Mouse (Mus musculus): ENCODE measurements around the gene Stx8. TPM values are rescaled to one million over a fixed set of nuclear protein-coding genes. Genes with fewer than 3 reads are reported as not detected.

Stx8 gene
- polyA plus RNA-seq, 1 experiment from 2014 or later, result 52.4 TPM

DNA sequence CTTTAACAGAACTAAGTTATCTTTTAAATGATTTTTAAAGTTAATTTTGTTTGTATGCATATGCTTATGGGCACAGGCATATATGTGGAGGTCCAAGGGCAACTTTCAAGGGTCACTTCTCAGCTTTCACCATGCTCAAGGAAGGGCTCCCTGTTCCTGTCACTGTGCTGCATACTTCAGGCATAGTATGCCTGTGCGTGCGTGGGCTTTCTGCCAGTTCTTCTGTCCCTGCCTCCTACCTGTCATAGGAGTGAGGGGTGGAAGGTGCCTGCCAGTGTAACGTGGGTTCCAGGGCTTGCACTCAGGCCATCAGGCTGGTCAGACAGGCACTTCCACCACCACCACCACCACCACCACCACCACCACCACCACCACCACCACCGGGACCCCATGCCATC lies 206.7 kb downstream of the Stx8 start:
- WGBS, result 67% methylated on average over 4 of the region's 4 CpGs

DNA sequence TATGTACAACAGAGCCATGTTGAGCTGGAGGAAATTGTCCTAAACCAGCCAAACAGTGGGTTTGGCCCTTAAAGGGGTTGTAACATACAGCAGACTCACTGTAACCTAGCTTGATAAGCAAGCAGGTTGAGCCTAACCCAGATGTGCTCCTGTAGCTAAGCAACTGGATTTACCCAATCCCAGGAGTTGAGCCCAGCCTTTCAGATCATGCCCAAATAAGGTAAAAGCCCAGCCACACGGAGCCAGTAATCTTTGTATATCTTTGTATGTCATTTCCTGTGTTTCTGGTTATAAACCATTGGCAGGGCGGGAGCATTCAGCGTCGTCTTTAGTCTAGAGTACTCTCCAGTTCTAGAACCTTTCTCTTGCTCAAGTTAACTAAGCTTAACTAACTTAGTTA lies 210.6 kb downstream of the Stx8 start:
- Histone ChIP-seq H3K4me2 (no peak overlapping the region), H3K9me3 (replicated peaks) (no peaks in the 10 kb centered on the region), H3K36me3 (no peaks in the 10 kb centered on the region), H3K27ac (no peak overlapping the region), H3K4me1 (peaks cover 3% of the 10 kb centered on the region; the same call in 1 of the 2 replicates), H3K27me3 (no peaks in the 10 kb centered on the region), H3K4me3 (replicated peaks) (no peak overlapping the region), H3K9ac (no peak overlapping the region)
- ATAC-seq (replicated peaks; ENCODE audit: low FRiP score), result no peak
- WGBS, result 59% methylated on average over 4 of the region's 4 CpGs

More for the DNA sequence above, 206.7 kb downstream of the Stx8 start:
- Histone ChIP-seq H3K36me3 (no peaks in the 10 kb centered on the region), H3K4me2 (no peak overlapping the region), H3K9ac (no peak overlapping the region), H3K4me1 (peaks cover 10% of the 10 kb centered on the region), H3K9me3 (replicated peaks) (no peaks in the 10 kb centered on the region), H3K27ac (no peak overlapping the region), H3K4me3 (replicated peaks) (no peak overlapping the region), H3K27me3 (no peaks in the 10 kb centered on the region)
- ATAC-seq (replicated peaks; ENCODE audit: low FRiP score), result no peak

DNA sequence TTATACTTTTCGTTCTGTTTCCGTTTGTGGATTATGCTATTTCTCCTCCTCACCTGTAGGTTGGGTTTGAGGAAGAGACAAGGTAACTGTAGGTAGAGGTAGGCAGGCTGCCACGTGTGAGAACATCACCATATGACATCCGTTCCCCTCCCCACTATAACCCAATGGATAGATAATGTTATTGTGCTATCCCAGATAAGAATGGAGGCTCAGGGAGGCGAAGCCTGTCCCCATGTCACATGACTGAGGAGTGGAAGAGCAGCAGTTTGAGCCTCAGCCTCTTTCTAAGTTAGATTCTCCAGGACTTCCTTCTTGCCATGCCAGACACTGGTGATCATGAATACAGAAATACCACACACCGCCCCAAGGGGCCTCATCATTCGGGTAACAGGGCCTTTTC lies 211.4 kb downstream of the Stx8 start:
- WGBS, result 85% methylated on average over 7 of the region's 7 CpGs

GRCm38 (mm10) chr11:68185647-68186046 lies 219.7 kb downstream of the Stx8 start:
- Histone ChIP-seq H3K27me3 (no peaks in the 10 kb centered on the region), H3K4me2 (no peak overlapping the region), H3K4me1 (peaks cover 36% of the 10 kb centered on the region), H3K4me3 (replicated peaks) (no peak overlapping the region), H3K27ac (no peak overlapping the region), H3K36me3 (no peaks in the 10 kb centered on the region), H3K9ac (no peak overlapping the region), H3K9me3 (replicated peaks) (no peaks in the 10 kb centered on the region)
- no peak for ATAC-seq (replicated peaks; ENCODE audit: low FRiP score)
- 91% methylated on average over 3 of the region's 3 CpGs for WGBS

More for the DNA sequence above, 211.4 kb downstream of the Stx8 start:
- no peaks in the 10 kb centered on the region for H3K9me3 ChIP-seq (replicated peaks)
- H3K4me2 ChIP-seq, result no peak overlapping the region
- H3K4me3 ChIP-seq (replicated peaks), result no peak overlapping the region
- no peak overlapping the region for H3K9ac ChIP-seq
- H3K36me3 ChIP-seq, result no peaks in the 10 kb centered on the region
- H3K4me1 ChIP-seq, result peaks cover 3% of the 10 kb centered on the region; the same call in 1 of the 2 replicates
- no peak for ATAC-seq (replicated peaks; ENCODE audit: low FRiP score)
- H3K27me3 ChIP-seq, result no peaks in the 10 kb centered on the region
- H3K27ac ChIP-seq, result no peak overlapping the region

DNA sequence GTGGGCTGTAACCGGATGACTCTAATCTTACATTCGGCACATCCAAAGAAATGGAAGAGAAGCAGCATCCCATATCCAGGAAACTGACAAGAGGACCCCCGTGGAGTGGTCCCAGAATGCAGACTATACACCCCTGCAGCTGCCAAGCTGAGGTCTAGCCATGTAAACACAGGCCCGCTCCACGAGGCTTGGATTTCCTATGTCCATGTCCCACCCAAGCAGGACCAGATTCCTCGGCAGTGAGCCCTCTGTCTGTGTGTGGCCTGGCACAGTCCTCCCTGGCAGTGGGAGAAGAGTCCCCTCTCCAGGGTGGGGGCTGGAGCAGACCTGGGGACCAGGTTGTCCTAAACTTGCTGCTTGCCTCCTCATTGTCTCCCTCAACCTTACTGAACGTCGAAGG lies 221.2 kb downstream of the Stx8 start:
- H3K9me3 ChIP-seq (replicated peaks), result no peaks in the 10 kb centered on the region
- H3K27ac ChIP-seq, result peak overlapping the region; percentile 23; the same call in 1 of the 2 replicates
- no peaks in the 10 kb centered on the region for H3K36me3 ChIP-seq
- ATAC-seq (replicated peaks; ENCODE audit: low FRiP score), result no peak
- peaks cover 39% of the 10 kb centered on the region for H3K4me1 ChIP-seq
- H3K4me3 ChIP-seq (replicated peaks), result no peak overlapping the region
- H3K4me2 ChIP-seq, result no peak overlapping the region
- 50% methylated on average over 8 of the region's 8 CpGs for WGBS
- H3K27me3 ChIP-seq, result no peaks in the 10 kb centered on the region
- H3K9ac ChIP-seq, result no peak overlapping the region

DNA sequence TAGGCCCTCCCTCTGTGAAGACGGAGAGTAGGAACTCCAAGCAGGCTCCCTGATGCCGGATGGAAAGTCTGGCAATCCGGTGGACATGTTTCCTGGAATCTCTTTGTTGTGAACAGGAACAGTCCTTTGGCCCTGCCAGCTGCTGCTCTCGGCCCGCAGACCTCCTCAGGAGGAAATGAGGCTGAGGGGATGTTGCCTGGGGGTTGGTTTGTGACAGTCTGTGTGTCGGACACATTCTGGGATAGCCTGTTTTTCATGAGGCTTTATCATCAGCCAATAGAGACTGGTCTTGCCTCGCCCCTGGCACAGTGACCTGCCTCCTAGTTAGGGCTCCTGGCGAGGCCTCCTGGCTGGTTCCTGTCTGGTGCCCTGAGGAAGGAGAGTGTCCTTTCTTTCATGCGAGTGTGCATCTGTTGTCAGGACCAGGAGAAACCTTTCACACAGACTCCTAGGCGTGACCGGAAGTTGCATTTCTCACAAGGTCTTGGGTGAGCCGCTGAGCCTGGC lies 222.8 kb downstream of the Stx8 start:
- Histone ChIP-seq H3K4me2 (no peak overlapping the region; the same call in 1 of the 2 replicates), H3K27me3 (no peaks in the 10 kb centered on the region), H3K9ac (no peak overlapping the region), H3K9me3 (replicated peaks) (no peaks in the 10 kb centered on the region), H3K4me3 (replicated peaks) (no peak overlapping the region), H3K27ac (peak overlapping the region; percentile 82), H3K36me3 (no peaks in the 10 kb centered on the region), H3K4me1 (peaks cover 39% of the 10 kb centered on the region)
- WGBS, result 57% methylated on average over 12 of the region's 12 CpGs
- no peak for ATAC-seq (replicated peaks; ENCODE audit: low FRiP score)

GRCm38 (mm10) chr11:68190849-68191248 lies 224.9 kb downstream of the Stx8 start:
- Histone ChIP-seq H3K36me3 (no peaks in the 10 kb centered on the region), H3K4me3 (replicated peaks) (no peak overlapping the region), H3K9me3 (replicated peaks) (no peaks in the 10 kb centered on the region), H3K4me2 (no peak overlapping the region), H3K27ac (no peak overlapping the region), H3K4me1 (peaks cover 54% of the 10 kb centered on the region), H3K27me3 (no peaks in the 10 kb centered on the region), H3K9ac (no peak overlapping the region)
- WGBS, result 75% methylated on average over 5 of the region's 5 CpGs
- ATAC-seq (replicated peaks; ENCODE audit: low FRiP score), result no peak

GRCm38 (mm10) chr11:68195168-68195567 lies 229.2 kb downstream of the Stx8 start:
- Histone ChIP-seq H3K9me3 (replicated peaks) (no peaks in the 10 kb centered on the region), H3K4me2 (no peak overlapping the region), H3K9ac (no peak overlapping the region), H3K4me3 (replicated peaks) (no peak overlapping the region), H3K36me3 (no peaks in the 10 kb centered on the region), H3K27me3 (no peaks in the 10 kb centered on the region), H3K27ac (peak overlapping the region; percentile 56; the same call in 1 of the 2 replicates), H3K4me1 (peaks cover 55% of the 10 kb centered on the region)
- no peak for ATAC-seq (replicated peaks; ENCODE audit: low FRiP score)
- 44% methylated on average over 6 of the region's 6 CpGs for WGBS

DNA sequence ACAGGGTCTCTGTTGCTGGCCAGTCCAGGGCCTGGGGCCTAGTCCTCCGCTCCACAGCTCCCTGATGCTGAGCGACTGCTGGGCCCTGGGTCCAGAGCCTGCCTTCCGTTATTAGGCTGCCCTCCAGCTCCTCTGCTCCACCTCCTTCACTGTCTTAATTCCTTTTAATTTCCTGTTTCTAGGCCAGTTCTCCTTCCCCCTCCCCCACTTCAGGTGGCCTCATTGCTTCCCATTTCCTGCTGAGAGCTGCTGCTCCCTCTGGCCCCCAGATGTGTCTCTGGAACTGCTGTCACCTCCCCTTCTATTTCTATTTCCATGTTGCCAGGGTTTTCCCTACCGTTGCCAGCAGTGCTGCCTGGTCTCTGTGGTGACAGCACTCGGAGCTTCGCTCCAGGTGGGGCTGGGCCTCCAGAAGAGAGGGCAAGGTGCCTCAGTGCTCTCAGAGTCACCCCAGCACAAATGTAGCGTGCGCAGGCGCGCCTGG lies 229.7 kb downstream of the Stx8 start:
- WGBS, result 64% methylated on average over 10 of the region's 10 CpGs
- Histone ChIP-seq H3K4me1 (peaks cover 55% of the 10 kb centered on the region), H3K27me3 (no peaks in the 10 kb centered on the region), H3K9ac (no peak overlapping the region), H3K9me3 (replicated peaks) (no peaks in the 10 kb centered on the region), H3K36me3 (no peaks in the 10 kb centered on the region), H3K4me2 (no peak overlapping the region), H3K4me3 (replicated peaks) (no peak overlapping the region), H3K27ac (peak overlapping the region; percentile 56)
- peak; percentile 34; the same call in 1 of the 2 replicates for ATAC-seq (replicated peaks; ENCODE audit: low FRiP score)

DNA sequence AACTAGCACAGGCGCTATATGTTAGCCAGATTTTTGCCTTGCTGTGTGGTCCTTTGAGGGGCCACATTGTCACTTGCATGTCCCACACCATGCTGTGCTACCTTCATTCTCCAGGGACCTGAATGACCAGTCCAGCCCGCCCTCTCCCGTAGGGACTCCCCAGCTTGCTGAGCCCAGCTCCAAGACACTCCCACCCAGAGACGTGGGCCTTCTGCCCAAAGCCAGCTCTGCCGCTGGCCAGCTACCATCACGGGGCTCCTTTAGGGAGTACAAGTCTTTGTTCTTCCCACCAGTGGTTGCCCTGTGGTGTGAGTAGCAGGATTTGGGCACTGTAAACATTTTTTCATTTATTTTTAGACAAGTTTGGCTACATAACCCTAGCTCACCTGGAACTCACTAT lies 230.6 kb downstream of the Stx8 start:
- H3K27ac ChIP-seq, result peak overlapping the region; percentile 56; the same call in 1 of the 2 replicates
- WGBS, result 59% methylated on average over 6 of the region's 6 CpGs
- ATAC-seq (replicated peaks; ENCODE audit: low FRiP score), result no peak

GRCm38 (mm10) chr11:68197471-68197870 lies 231.5 kb downstream of the Stx8 start:
- 82% methylated on average over 11 of the region's 11 CpGs for WGBS
- Histone ChIP-seq H3K9ac (no peak overlapping the region), H3K4me2 (no peak overlapping the region)

More for the DNA sequence above, 230.6 kb downstream of the Stx8 start:
- Histone ChIP-seq H3K36me3 (no peaks in the 10 kb centered on the region), H3K9me3 (replicated peaks) (no peaks in the 10 kb centered on the region), H3K4me1 (peaks cover 59% of the 10 kb centered on the region), H3K4me3 (replicated peaks) (no peak overlapping the region), H3K4me2 (no peak overlapping the region), H3K9ac (no peak overlapping the region), H3K27me3 (no peaks in the 10 kb centered on the region)

DNA sequence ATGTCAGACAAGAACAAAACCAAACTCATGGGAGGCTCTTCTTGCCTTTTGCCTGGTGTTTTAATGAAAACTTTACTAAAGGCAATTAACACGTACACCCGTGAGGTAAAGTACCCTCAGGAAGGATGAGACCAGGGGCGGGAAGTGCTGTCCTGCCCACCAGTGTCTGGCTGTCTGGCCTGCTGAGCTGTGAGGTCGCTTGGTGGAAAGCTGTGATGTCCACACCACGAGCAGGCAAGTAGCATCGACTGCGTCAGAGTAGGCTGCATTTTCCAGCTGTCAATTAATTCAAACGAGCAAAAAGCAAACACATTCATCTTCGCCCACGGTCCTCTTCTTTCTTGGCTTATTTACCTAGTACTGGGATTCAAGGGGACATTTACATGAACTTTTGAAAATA lies 232.7 kb downstream of the Stx8 start:
- no peak for ATAC-seq (replicated peaks; ENCODE audit: low FRiP score)
- Histone ChIP-seq H3K27me3 (no peaks in the 10 kb centered on the region), H3K4me2 (no peak overlapping the region), H3K4me1 (peaks cover 71% of the 10 kb centered on the region), H3K9ac (no peak overlapping the region), H3K4me3 (replicated peaks) (no peak overlapping the region), H3K36me3 (no peaks in the 10 kb centered on the region), H3K9me3 (replicated peaks) (no peaks in the 10 kb centered on the region), H3K27ac (peak overlapping the region; percentile 18; the same call in 1 of the 2 replicates)
- 54% methylated on average over 10 of the region's 10 CpGs for WGBS

More at GRCm38 (mm10) chr11:68197471-68197870, 231.5 kb downstream of the Stx8 start:
- H3K4me1 ChIP-seq, result peaks cover 68% of the 10 kb centered on the region
- ATAC-seq (replicated peaks; ENCODE audit: low FRiP score), result no peak
- H3K9me3 ChIP-seq (replicated peaks), result no peaks in the 10 kb centered on the region
- H3K27ac ChIP-seq, result no peak overlapping the region; the same call in 1 of the 2 replicates
- no peaks in the 10 kb centered on the region for H3K27me3 ChIP-seq
- H3K4me3 ChIP-seq (replicated peaks), result no peak overlapping the region
- no peaks in the 10 kb centered on the region for H3K36me3 ChIP-seq

GRCm38 (mm10) chr11:68199103-68199502 lies 233.1 kb downstream of the Stx8 start:
- Histone ChIP-seq H3K4me1 (peaks cover 76% of the 10 kb centered on the region), H3K4me2 (no peak overlapping the region), H3K9ac (no peak overlapping the region), H3K9me3 (replicated peaks) (no peaks in the 10 kb centered on the region), H3K27ac (peak overlapping the region; percentile 69), H3K27me3 (no peaks in the 10 kb centered on the region), H3K4me3 (replicated peaks) (no peak overlapping the region), H3K36me3 (no peaks in the 10 kb centered on the region)
- ATAC-seq (replicated peaks; ENCODE audit: low FRiP score), result no peak
- 56% methylated on average over 8 of the region's 8 CpGs for WGBS

Measured in kidney, embryonic 15.5 days (tissue).